Mouse (Mus musculus): ENCODE results near the gene Tbx4.

GRCm38 (mm10) chr11:85894136-85894530 lies 7.9 kb downstream of the Tbx4 start:
- TF ChIP-seq CTCF (IDR thresholded peaks at IDR 0.05; ENCODE audit: low read depth) (no peak), EP300 (IDR thresholded peaks at IDR 0.05; ENCODE audit: low read depth) (no peak)
